Mouse (Mus musculus) stomach, embryonic 16.5 days (tissue): ENCODE data around the gene Pabpc1l. TPM values are rescaled to one million over a fixed set of nuclear protein-coding genes. Genes with fewer than 3 reads are reported as not detected.

Experiments
- ATAC-seq: fragments of 200-750 bp; cut with Nextera tagmentation; 2 replicates; pipeline ENCODE4 v1.8.0; 2017; ENCODE audit warnings: moderate number of reproducible peaks, moderate TSS enrichment; ENCODE audit not compliant: insufficient read depth, low FRiP score
- H3K27ac ChIP-seq: fragments of 300-500 bp; sonication (generic); 2 replicates; pipeline ENCODE4 v1.5.1; 2014; ENCODE audit warnings: low read length
- H3K27me3 ChIP-seq: fragments of 300-500 bp; sonication (generic); 2 replicates; pipeline ENCODE4 v1.6.1; 2014; ENCODE audit warnings: low read length, control low read depth, mixed read lengths; ENCODE audit not compliant: control insufficient read depth, insufficient read depth
- H3K36me3 ChIP-seq: fragments of 300-500 bp; sonication (generic); 2 replicates; pipeline ENCODE4 v1.6.1; 2014; ENCODE audit warnings: low read length; ENCODE audit not compliant: control insufficient read depth, insufficient read depth
- H3K4me1 ChIP-seq: fragments of 300-500 bp; sonication (generic); 2 replicates; pipeline ENCODE4 v1.6.1; 2014; ENCODE audit warnings: low read length, control low read depth, mixed read lengths; ENCODE audit not compliant: control insufficient read depth, insufficient read depth
- H3K4me2 ChIP-seq: fragments of 300-500 bp; sonication (generic); 2 replicates; pipeline ENCODE4 v1.6.1; 2014; ENCODE audit warnings: low read depth, low read length, mixed read lengths
- H3K4me3 ChIP-seq: fragments of 300-500 bp; sonication (generic); replicated peaks from 2 replicates; pipeline ENCODE4 v1.5.1; 2014; ENCODE audit warnings: mild to moderate bottlenecking, low read length
- H3K9ac ChIP-seq: fragments of 300-500 bp; sonication (generic); 2 replicates; pipeline ENCODE4 v1.6.1; 2014; ENCODE audit warnings: low read length
- H3K9me3 ChIP-seq: fragments of 300-500 bp; sonication (generic); replicated peaks from 2 replicates; pipeline ENCODE4 v1.6.1; 2016; ENCODE audit warnings: low read length, control low read depth; ENCODE audit not compliant: control insufficient read depth
- WGBS: fragments of 180-500 bp; shearing (Covaris S2); extraction: QIAGEN DNeasy Blood & Tissue Kit; methylation state at CpG from one replicate; pipeline ENCODE4 v1.1.7; 2014; 5-methylcytosine and 5-hydroxymethylcytosine counted together
- polyA plus RNA-seq: library from polyadenylated mRNA; unstranded; fragments of >200 nt; fragmentation: Nextera tagmentation; extraction: Ambion mirVana; gene quantifications from 2 replicates; pipeline ENCODE4 v1.2.1, GENCODE M21; 2015

Gene Pabpc1l
- polyA plus RNA-seq, result 0.75 and 0.87 TPM in 2 replicates

DNA sequence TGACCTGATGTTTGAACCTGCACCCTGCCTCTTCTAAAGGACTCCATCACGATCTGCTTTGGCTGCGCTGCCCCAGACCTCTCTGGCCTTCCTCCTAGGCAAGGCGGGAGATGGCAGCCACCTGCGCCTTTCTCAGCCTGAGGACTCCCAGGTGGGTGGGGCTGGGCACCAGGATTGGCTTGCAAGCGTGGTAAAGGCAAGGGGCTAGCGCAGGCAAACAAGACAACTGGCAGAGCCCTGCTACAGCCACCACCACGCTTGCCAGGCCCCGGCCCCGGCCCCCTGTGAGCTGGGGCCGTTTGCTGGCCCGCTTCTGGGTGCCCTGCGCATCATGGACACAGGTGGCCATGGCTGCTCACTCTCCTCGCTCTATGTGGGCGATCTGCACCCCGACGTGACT lies at the start of gene Pabpc1l:
Gene Pabpc1l, plus strand, starts transcription at position 301 of the 400 bp plus-strand sequence.
- H3K4me2 ChIP-seq, result no peak within 1 kb of the TSS
- H3K4me3 ChIP-seq, result no peak within 1 kb of the TSS
- H3K27me3 ChIP-seq, result no peaks in the 10 kb centered on the region
- H3K27ac ChIP-seq, result no peak within 1 kb of the TSS
- H3K9me3 ChIP-seq, result no peaks in the 10 kb centered on the region
- no peaks in the 10 kb centered on the region for H3K4me1 ChIP-seq
- ATAC-seq, result no peak
- no peaks in the 10 kb centered on the region for H3K36me3 ChIP-seq
- no peak within 1 kb of the TSS for H3K9ac ChIP-seq
- 80% methylated on average over 16 of the region's 16 CpGs for WGBS

DNA sequence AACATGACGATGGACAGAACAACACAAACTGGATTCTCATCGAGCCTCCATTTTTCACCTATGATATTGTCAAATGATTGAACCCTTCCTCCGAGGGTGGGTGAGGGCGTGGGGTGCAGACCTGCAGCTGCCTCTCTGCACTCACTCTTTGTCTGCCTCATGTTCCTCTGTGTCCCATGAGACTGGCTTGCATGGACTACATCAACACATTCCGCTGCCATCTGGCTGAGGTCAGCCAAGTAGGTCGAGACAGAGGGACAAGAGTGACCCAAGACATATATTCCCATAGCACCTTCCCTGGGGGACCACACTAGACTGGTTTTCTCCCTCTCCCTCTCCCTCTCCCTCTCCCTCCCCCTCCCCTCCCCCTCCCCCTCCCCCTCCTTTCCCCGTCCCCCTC lies 48.8 kb upstream of the Pabpc1l start:
- Histone ChIP-seq H3K27me3 (no peaks in the 10 kb centered on the region), H3K4me3 (no peak overlapping the region), H3K9me3 (no peaks in the 10 kb centered on the region), H3K36me3 (no peaks in the 10 kb centered on the region), H3K4me2 (no peak overlapping the region), H3K9ac (no peak overlapping the region), H3K27ac (no peak overlapping the region), H3K4me1 (no peaks in the 10 kb centered on the region)
- no peak for ATAC-seq
- WGBS, result 92% methylated on average over 6 of the region's 7 CpGs

DNA sequence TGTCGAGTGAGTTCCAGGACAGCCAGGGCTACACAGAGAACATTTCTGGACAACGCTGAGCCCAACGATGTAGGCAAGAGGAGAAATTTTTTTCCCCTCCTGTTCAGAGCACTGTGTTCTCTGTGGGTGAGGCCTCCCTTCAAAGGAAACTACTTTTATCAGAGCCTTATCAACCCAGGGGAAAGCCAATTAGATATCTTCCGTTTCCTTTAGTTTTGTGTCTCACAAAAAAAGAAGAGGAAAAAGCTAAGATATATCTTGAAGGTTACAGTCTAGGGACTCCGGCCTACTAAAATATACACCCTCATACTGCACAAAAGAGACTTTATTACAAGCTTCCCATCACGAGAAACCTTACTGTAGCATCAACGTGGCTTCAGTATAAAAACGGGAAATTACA lies 38.0 kb upstream of the Pabpc1l start:
- Histone ChIP-seq H3K4me3 (no peak overlapping the region), H3K9ac (no peak overlapping the region), H3K4me1 (no peaks in the 10 kb centered on the region), H3K4me2 (no peak overlapping the region), H3K9me3 (no peaks in the 10 kb centered on the region), H3K27me3 (no peaks in the 10 kb centered on the region), H3K36me3 (no peaks in the 10 kb centered on the region), H3K27ac (no peak overlapping the region)
- no peak for ATAC-seq
- WGBS, result 75% methylated on average over 8 of the region's 8 CpGs

DNA sequence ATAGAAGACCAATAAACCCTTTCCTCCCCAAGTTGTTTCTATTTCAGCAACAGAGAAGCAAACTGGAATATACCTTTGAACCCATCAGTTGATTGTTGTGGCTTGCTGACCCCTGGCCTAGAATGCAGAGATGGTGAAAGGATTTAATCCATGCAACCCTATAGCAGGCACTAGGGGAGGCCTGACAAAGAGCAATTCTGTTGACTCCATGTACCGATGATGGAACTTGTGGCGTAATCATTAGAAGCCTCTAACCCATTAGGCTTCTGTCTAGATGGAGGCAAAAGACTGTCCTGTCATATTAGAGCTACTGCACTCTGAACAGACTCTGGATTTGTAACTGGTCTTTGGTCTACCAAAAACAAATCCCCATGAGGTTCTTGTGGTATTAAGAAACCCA lies 32.4 kb upstream of the Pabpc1l start:
- Histone ChIP-seq H3K9me3 (no peaks in the 10 kb centered on the region), H3K27me3 (no peaks in the 10 kb centered on the region), H3K4me2 (no peak overlapping the region), H3K9ac (no peak overlapping the region), H3K4me1 (peaks cover 16% of the 10 kb centered on the region), H3K27ac (no peak overlapping the region), H3K36me3 (no peaks in the 10 kb centered on the region), H3K4me3 (no peak overlapping the region)
- 93% methylated on average over 2 of the region's 2 CpGs for WGBS
- ATAC-seq, result no peak

DNA sequence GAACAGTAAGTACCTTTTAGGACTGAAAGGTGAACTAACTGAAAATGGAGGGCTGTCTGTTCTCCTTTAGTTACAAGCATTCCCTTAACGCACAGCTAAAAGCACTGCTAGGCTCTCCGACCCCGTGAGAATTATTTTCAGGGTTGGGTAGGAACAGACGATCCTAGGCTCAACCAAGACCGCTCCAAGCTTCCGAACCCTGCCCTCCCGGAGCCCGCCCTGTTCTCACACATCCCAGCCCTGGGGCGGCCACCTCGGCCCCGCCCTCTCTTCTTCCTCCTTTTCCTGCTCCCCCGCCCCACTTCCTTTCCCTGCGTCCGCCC lies 30.6 kb upstream of the Pabpc1l start, which contains the start of gene Ywhab:
Gene Ywhab, plus strand, starts transcription at position 307 of the 323 bp plus-strand sequence.
- peak within 1 kb of the TSS; percentile 96 for H3K4me3 ChIP-seq
- H3K4me1 ChIP-seq, result peaks cover 22% of the 10 kb centered on the region
- H3K27me3 ChIP-seq, result no peaks in the 10 kb centered on the region
- H3K36me3 ChIP-seq, result no peaks in the 10 kb centered on the region
- H3K9ac ChIP-seq, result peak within 1 kb of the TSS; percentile 96
- H3K27ac ChIP-seq, result peak within 1 kb of the TSS; percentile 99
- WGBS, result under 1% methylated on average over 13 of the region's 14 CpGs
- peak within 1 kb of the TSS; percentile 78 for H3K4me2 ChIP-seq
- no peaks in the 10 kb centered on the region for H3K9me3 ChIP-seq
- ATAC-seq, result no peak

DNA sequence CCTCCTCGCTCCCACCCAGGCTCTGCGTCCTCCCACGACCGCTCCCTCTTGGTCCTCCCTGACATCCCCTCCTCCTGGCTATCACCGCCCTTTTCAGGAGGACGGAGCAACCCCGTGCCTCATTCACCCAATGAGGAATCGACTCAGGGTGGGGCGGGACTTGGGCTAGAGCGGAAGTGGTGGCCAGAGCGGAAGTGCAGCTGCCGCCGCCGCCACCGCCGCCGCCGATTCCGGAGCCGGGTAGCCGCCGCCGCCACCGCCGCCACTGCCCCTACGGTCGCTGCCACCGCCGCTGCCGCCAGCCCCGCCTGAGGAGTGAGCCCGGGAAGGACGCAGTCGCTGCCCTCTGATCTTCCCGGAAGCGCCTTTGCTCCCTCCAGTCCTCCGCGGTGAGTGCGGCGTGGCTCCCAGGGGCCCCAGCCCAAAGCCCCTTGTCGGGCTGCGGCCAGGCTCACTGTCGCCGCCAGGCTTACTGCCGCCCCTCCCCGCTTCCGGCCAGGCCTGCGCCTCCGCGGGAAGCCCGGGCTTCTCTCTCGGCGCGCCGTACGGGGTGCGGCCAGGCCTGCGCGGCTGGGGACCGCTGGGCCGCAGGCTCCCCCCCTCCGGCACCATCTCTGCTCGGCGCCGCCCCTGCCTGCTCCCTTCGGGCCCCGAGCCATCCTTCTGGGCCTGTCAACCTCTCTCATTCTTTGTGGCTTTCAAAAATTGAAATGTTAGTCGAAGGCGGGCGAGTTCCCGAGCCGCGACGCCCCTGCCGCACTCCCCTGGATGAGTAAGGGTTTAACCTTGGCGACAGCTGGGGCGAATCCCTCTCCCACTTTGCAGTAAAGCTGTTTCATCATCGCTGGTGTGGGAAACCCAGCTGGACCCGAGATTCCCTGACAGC lies 30.0 kb upstream of the Pabpc1l start:
- Histone ChIP-seq H3K9me3 (no peaks in the 10 kb centered on the region), H3K4me1 (peaks cover 24% of the 10 kb centered on the region), H3K36me3 (no peaks in the 10 kb centered on the region), H3K27ac (peak overlapping the region; percentile 99), H3K4me2 (peak overlapping the region; percentile 78), H3K9ac (peak overlapping the region; percentile 96), H3K4me3 (peak overlapping the region; percentile 96), H3K27me3 (no peaks in the 10 kb centered on the region)
- WGBS, result under 1% methylated on average over 75 of the region's 79 CpGs
- ATAC-seq, result peak; percentile 100

DNA sequence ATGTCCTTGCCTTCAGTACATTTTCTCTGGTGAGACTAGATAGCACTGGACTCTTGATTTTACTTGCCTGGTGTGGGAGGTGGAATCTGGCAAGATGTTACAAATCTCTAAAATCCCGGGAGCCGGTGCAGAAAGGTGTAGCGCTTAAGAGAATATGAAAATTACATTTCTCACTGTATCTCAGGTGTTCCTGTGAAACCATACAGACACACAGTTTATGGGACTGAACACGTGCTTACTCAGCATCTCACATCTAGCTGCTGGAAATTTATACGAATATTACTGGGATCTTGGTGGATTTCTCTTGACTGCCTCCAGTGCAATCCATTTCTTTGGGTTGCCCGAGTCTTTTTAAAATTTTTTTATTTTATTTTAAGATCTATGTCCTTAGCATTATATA lies 29.0 kb upstream of the Pabpc1l start:
- 66% methylated on average over 6 of the region's 6 CpGs for WGBS
- H3K9ac ChIP-seq, result peak overlapping the region; percentile 96
- H3K27ac ChIP-seq, result peak overlapping the region; percentile 99; the same call in 1 of the 2 replicates

DNA sequence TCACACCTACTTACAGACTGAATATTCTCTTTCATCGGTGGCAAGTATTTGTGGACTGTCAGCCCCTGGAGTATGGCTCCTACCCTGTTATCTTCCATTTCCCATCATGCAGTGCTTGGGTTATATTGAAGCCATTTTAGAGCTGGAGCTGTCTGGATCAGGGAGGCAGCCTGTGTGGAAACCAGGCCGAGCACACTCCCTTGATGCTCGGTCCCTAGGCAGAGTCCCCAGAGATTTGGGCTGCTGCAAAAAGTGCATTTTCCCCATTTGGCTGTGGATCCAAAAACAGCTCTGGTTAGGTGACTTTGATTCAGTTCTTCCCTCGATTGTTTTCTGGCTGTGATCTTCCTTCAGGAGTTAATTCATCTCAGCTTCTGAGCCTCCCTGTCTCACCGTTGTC lies 28.4 kb upstream of the Pabpc1l start:
- ATAC-seq, result no peak
- WGBS, result 56% methylated on average over 5 of the region's 5 CpGs
- Histone ChIP-seq H3K9me3 (no peaks in the 10 kb centered on the region), H3K9ac (peak overlapping the region; percentile 5; the same call in 1 of the 2 replicates), H3K4me1 (peaks cover 24% of the 10 kb centered on the region), H3K27ac (no peak overlapping the region), H3K4me2 (peak overlapping the region; percentile 78), H3K27me3 (no peaks in the 10 kb centered on the region), H3K4me3 (no peak overlapping the region), H3K36me3 (no peaks in the 10 kb centered on the region)

More for the DNA sequence above, 29.0 kb upstream of the Pabpc1l start:
- no peak for ATAC-seq
- H3K27me3 ChIP-seq, result no peaks in the 10 kb centered on the region
- no peaks in the 10 kb centered on the region for H3K9me3 ChIP-seq
- H3K36me3 ChIP-seq, result no peaks in the 10 kb centered on the region
- H3K4me2 ChIP-seq, result peak overlapping the region; percentile 78
- H3K4me3 ChIP-seq, result peak overlapping the region; percentile 96
- H3K4me1 ChIP-seq, result peaks cover 24% of the 10 kb centered on the region

DNA sequence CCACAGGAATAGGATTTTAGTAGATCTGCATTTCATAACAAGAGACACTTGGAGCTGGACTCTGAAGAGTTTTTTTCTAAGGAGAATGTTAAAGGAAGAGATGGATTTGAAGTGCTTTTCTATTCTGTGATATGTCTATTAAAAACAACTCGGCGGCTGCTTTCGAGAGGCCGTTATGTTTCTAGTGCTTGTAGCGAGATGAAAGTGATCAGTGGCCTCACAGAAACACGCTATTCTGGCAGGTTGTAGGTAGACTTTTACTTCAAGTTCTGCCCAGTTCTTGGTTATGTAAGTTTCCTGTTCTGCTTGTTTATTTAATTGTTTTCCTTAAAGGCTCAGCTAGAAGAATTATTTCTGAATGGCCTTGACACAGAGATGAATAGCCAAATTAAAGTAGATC lies 26.3 kb upstream of the Pabpc1l start:
- Histone ChIP-seq H3K9me3 (no peaks in the 10 kb centered on the region), H3K36me3 (no peaks in the 10 kb centered on the region), H3K27me3 (no peaks in the 10 kb centered on the region), H3K4me2 (no peak overlapping the region), H3K27ac (no peak overlapping the region), H3K4me3 (no peak overlapping the region), H3K4me1 (peaks cover 24% of the 10 kb centered on the region), H3K9ac (no peak overlapping the region)
- 87% methylated on average over 6 of the region's 6 CpGs for WGBS
- no peak for ATAC-seq
